Mouse (Mus musculus): ENCODE results near the gene Rbm28. TPM values are rescaled to one million over a fixed set of nuclear protein-coding genes. Genes with fewer than 3 reads are reported as not detected.

Gene Rbm28
- polyA plus RNA-seq, 1 experiment from 2014 or later = 47.6 TPM

DNA sequence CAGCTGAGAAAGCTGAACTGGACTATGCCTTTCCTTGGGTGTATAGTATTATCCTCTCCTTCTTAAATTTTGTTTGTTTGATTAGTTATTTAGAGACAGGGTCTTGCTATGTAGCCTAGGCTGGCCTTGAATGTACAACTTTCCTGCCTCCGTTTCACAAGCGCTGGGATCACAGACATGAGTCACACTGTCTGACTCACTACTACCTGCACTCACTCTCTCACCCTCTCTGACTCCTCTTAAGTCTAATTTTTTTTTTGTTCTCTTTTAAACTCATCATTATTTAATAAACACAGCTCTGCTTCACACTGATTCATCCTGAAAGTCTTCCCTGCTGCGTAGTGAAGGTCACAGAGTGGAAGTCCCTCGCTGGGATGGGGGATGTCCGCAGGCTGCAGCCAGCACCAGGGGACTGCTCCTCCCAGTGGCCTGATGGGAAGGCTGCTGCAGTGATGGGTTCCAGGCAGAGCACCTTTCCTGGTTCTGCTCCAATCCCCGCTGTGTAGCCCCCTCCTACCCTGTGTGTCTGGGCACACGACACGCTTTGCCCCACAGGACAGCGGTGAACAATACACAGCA, 81.9 kb downstream of the Rbm28 start:
- Histone ChIP-seq H3K9ac (replicated peaks; ENCODE audit: low read length) (no peak overlapping the region), H3K9me3 (ENCODE audit: control insufficient read depth, low read length) (no peaks in the 10 kb centered on the region), H3K27ac (replicated peaks; ENCODE audit: low read depth, low read length) (no peak overlapping the region), H3K27me3 (ENCODE audit: control insufficient read depth, insufficient read depth, low read length) (no peaks in the 10 kb centered on the region), H3K4me3 (replicated peaks; ENCODE audit: low read depth, low read length) (no peak overlapping the region), H3K4me2 (ENCODE audit: low read length) (no peak overlapping the region), H3K4me1 (ENCODE audit: control insufficient read depth, insufficient read depth, low read length) (no peaks in the 10 kb centered on the region), H3K36me3 (ENCODE audit: control insufficient read depth, insufficient read depth, low read length) (no peaks in the 10 kb centered on the region)
- WGBS = 52% methylated on average over 9 of the region's 9 CpGs
- ATAC-seq (ENCODE audit: low FRiP score, low TSS enrichment) = no peak
- DNase-seq = no peak

DNA sequence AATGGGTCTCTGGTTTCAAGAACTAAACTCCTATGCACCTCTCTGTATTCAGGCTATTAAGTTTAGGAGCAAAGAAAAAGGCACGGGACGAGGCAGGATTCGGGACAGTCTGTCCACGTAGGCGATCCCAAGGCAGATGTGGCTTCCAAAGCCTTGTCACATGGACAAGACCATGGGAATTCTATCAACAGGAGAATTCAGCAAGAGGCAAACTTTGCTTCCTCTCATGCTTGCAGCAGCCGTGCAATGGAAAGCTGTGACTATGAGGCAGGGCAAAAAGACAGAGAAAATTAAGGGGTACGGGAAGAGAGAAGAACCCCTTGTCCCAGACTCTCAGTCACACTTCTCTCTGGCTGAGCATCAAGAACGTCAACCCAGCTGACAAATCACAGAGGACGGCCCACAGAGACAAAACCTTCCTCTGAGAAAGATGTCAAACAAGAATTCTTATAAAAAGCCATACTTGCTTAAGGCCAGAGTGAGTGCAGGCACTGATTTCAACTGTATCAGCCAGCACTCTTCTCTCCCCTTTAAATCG, 82.9 kb downstream of the Rbm28 start:
- Histone ChIP-seq H3K4me3 (replicated peaks; ENCODE audit: low read depth, low read length) (no peak overlapping the region), H3K36me3 (ENCODE audit: control insufficient read depth, insufficient read depth, low read length) (no peaks in the 10 kb centered on the region), H3K4me2 (ENCODE audit: low read length) (no peak overlapping the region), H3K4me1 (ENCODE audit: control insufficient read depth, insufficient read depth, low read length) (no peaks in the 10 kb centered on the region), H3K9ac (replicated peaks; ENCODE audit: low read length) (no peak overlapping the region), H3K27me3 (ENCODE audit: control insufficient read depth, insufficient read depth, low read length) (no peaks in the 10 kb centered on the region), H3K27ac (replicated peaks; ENCODE audit: low read depth, low read length) (no peak overlapping the region), H3K9me3 (ENCODE audit: control insufficient read depth, low read length) (no peaks in the 10 kb centered on the region)
- DNase-seq (no peak), ATAC-seq (ENCODE audit: low FRiP score, low TSS enrichment) (no peak)
- WGBS = 86% methylated on average over 10 of the region's 10 CpGs

DNA sequence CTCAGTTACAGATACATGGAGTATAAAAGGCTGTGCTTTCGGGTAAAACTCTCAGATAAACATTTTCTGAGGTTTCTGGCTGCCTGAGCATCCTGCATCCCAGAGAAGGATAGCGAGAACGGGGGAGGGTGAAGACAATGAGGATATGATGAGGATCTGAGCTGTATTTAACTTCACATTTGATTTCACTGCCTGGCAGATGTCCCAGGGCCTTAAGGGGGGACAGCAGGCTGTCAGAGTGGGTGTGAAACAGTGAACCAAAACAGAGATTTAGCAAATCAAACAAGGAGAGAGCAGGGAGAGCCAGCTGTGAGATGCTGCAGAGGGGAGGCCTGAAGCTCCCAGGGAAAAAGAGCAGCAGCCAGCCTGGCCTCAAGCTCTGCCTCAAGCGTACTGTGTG, 85.5 kb downstream of the Rbm28 start:
- no peaks in the 10 kb centered on the region for H3K4me1 ChIP-seq (ENCODE audit: control insufficient read depth, insufficient read depth, low read length)
- H3K36me3 ChIP-seq (ENCODE audit: control insufficient read depth, insufficient read depth, low read length) = no peaks in the 10 kb centered on the region
- DNase-seq (no peak), ATAC-seq (ENCODE audit: low FRiP score, low TSS enrichment) (no peak)
- no peaks in the 10 kb centered on the region for H3K9me3 ChIP-seq (ENCODE audit: control insufficient read depth, low read length)
- H3K9ac ChIP-seq (replicated peaks; ENCODE audit: low read length) = 0 out of 2 replicates have a peak overlapping the region, but pooled peaks have one; percentile 6
- H3K4me2 ChIP-seq (ENCODE audit: low read length) = no peak overlapping the region
- WGBS = 70% methylated on average over 4 of the region's 4 CpGs
- no peak overlapping the region for H3K4me3 ChIP-seq (replicated peaks; ENCODE audit: low read depth, low read length)
- H3K27ac ChIP-seq (replicated peaks; ENCODE audit: low read depth, low read length) = 0 out of 2 replicates have a peak overlapping the region, but pooled peaks have one; percentile 22
- no peaks in the 10 kb centered on the region for H3K27me3 ChIP-seq (ENCODE audit: control insufficient read depth, insufficient read depth, low read length)

DNA sequence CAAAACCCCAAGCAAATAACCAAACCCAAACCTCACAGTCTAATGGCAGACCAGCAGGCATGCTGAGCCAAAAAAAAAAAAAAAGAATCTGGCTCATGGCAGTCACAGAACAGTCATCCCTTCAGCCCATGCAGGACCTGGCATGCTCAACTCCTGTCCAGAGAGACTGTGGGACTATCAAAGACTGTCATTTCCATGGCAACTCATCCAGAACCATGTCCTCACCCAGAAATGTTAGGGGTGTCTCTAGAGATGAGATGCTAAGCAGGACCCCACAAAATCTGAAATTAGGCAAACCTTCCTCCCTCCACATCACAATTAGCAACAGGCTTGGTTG, 90.7 kb downstream of the Rbm28 start:
- Histone ChIP-seq H3K9ac (replicated peaks; ENCODE audit: low read length) (no peak overlapping the region), H3K27me3 (ENCODE audit: control insufficient read depth, insufficient read depth, low read length) (no peaks in the 10 kb centered on the region), H3K4me3 (replicated peaks; ENCODE audit: low read depth, low read length) (no peak overlapping the region), H3K4me2 (ENCODE audit: low read length) (no peak overlapping the region), H3K4me1 (ENCODE audit: control insufficient read depth, insufficient read depth, low read length) (no peaks in the 10 kb centered on the region), H3K9me3 (ENCODE audit: control insufficient read depth, low read length) (no peaks in the 10 kb centered on the region), H3K27ac (replicated peaks; ENCODE audit: low read depth, low read length) (no peak overlapping the region), H3K36me3 (ENCODE audit: control insufficient read depth, insufficient read depth, low read length) (no peaks in the 10 kb centered on the region)
- ATAC-seq (ENCODE audit: low FRiP score, low TSS enrichment) = no peak
- DNase-seq = no peak

Small RNA genes lying within 50 kb of the gene (microRNA-seq; reads per million reads assigned to microRNA genes)
- not detected for gene Gm24303

Other genes starting within 250 kb of the Rbm28 start
- gene Lep, start 104.8 kb downstream of the Rbm28 start, polyA plus RNA-seq (2014; fragmentation: Nextera tagmentation; extraction: Ambion mirVana) = not detected in 2 replicates
- gene Prrt4, start 14.6 kb upstream of the Rbm28 start, polyA plus RNA-seq (2014; fragmentation: Nextera tagmentation; extraction: Ambion mirVana) = 6.2 and 7.5 TPM in 2 replicates
- 48.3 and 48.5 TPM in 2 replicates for gene Impdh1, start 51.4 kb upstream of the Rbm28 start, polyA plus RNA-seq (2014; fragmentation: Nextera tagmentation; extraction: Ambion mirVana)
- gene Hilpda, start 107.5 kb upstream of the Rbm28 start, polyA plus RNA-seq (2014; fragmentation: Nextera tagmentation; extraction: Ambion mirVana) = 35.2 and 35.9 TPM in 2 replicates
- 0.36 and 0.59 TPM in 2 replicates for gene Fam71f2, start 114.6 kb upstream of the Rbm28 start, polyA plus RNA-seq (2014; fragmentation: Nextera tagmentation; extraction: Ambion mirVana)
- not detected in 2 replicates for gene Fam71f1, start 154.1 kb upstream of the Rbm28 start, polyA plus RNA-seq (2014; fragmentation: Nextera tagmentation; extraction: Ambion mirVana)
- 109 and 181 TPM in 2 replicates for gene Calu, start 183.1 kb upstream of the Rbm28 start, polyA plus RNA-seq (2014; fragmentation: Nextera tagmentation; extraction: Ambion mirVana)
- gene Opn1sw, start 223.5 kb upstream of the Rbm28 start, polyA plus RNA-seq (2014; fragmentation: Nextera tagmentation; extraction: Ambion mirVana) = 0.31 and 0.36 TPM in 2 replicates
- gene Ccdc136, start 231.3 kb upstream of the Rbm28 start, polyA plus RNA-seq (2014; fragmentation: Nextera tagmentation; extraction: Ambion mirVana) = 30.6 and 33.5 TPM in 2 replicates